Mouse (Mus musculus): ENCODE results near the gene Pole4.
"Not testable (repeated sequence)": the region's sequence is repeated elsewhere in the genome, so short reads cannot be mapped to it uniquely, and the experiment has no call there.

The Pole4 gene

DNA sequence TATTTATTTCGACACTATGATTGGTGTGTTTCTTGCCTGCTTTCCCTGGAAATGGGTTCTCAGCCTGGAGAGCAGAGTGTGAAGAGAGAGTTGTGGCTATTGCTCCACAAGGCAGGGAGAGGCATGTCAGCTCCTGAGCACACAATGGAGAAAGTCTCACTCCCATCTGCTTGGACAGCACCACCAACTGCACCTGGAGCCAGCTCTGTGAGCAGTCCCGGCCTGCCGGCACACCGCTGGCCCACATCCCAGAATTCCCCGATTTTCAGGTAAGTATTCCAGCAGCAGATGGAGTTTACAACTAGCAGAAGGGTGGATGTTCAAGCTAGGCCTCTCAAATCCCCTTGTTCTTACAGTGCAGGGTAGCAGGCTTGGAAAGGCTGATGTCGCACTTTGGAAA is 10.1 kb upstream of the Pole4 start:
- no peak for DNase-seq (ENCODE audit: low spot score in 2 of 2)

DNA sequence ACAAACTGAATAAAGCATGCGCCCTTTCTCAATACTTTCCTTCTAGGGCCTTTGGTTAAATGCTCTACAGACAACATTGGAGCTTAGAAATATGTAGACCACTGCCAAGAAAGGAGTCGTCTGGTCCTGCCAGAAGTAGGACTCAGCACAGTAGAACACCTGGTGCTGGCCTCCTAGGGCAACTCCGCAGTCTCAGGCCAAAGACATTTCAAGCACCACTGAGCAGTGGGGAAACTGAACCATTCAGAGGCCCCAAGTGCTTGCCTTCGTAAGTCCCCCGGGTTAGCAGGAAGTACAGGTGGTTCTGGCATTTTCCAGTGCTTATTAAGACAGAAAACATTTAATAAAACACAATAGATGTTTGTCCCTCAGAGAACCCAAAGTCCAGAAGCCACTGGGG is 9.7 kb upstream of the Pole4 start:
- DNase-seq (ENCODE audit: low spot score in 2 of 2) = no peak

DNA sequence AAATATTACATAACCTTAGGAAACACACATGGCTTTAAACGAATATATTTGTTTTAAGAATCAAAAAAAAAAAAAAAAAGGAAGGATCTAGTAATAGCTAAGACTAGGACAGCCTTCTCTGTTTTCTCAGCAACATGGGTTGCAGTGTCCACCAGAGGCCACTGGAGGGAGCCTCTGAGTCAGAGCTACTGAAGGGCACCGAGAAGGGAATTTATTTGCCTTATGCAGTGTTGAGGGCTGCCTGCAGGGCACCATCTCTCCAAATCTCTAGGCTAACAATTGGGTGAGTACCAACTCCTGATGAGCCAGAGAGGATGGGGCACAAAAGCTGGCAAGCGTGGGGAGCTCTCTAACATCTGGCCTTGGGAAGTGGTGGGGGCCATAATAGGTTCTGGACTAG is 9.1 kb upstream of the Pole4 start:
- DNase-seq (ENCODE audit: low spot score in 2 of 2) = peak; percentile 44 to 79

- DNase-seq (ENCODE audit: low spot score in 2 of 2) = no peak
These were observed 2.6 kb upstream of the Pole4 start for GRCm38 (mm10) chr6:82707742-82708141.

DNA sequence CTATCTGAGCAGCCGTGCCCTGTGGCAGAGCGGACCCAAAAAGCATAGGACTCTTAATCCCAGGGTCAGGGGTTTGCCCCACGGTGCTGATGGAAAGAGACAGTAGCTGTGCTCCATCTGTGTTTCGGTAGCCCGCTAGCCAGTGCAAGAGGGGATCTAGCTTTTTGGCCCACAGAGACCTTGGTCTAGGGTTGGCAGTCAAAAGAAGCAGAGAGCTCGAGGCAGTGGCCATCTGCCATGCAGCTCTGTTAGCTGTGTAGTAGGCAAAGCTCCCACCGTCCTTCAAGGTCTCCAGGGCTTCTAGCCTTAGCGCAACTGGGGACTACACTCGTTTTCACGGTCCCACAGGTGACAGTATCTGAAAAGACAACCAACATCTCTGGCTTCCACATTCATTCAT is 2.1 kb upstream of the Pole4 start:
- DNase-seq (ENCODE audit: low spot score in 2 of 2) = no peak

DNA sequence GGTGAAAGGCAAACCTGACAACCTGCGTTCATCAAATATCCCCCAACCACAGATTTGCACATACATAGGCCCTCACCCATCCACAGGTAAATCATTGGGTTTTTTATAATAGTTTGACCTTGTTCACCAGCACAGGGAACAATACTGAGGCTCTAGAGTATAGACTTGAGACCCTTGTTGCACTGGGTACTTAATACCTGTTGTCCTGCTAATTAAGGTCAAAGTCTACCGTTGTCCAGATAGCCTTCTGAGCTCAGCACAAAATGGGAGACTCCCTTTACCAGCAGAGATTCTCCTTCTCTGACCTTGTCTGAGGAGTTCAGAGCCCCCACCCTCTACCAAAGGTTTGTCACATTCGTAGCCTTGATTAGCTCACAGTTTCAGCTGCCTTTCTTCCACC is 1.5 kb downstream of the Pole4 start:
- no peak for DNase-seq (ENCODE audit: low spot score in 2 of 2)

GRCm38 (mm10) chr6:82702593-82703017 is 2.6 kb downstream of the Pole4 start:
- peak; percentile 77 to 92 for DNase-seq (ENCODE audit: low spot score in 2 of 2)

- no peak for DNase-seq (ENCODE audit: low spot score in 2 of 2)
These were observed 3.9 kb downstream of the Pole4 start for GRCm38 (mm10) chr6:82701296-82701695.

DNA sequence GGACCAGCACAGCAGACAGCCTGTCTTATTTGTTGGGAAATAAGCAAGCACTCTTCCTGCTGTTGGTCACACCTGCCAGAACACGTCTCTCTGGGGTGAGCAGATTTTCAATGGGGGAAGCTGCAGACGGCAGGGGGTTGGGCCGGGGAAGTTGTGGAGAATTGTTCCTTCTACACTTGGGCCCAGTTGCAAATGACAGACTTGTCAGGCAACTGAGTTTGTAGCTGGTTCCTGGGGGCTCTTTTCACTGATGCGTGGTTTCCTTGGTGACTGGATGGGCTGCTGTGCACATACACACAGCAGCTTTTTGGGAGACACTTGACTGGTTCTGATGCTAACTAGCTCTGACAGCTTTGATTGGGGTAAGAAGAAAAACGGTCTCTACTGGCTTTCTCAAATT is 5.3 kb downstream of the Pole4 start:
- no peak for DNase-seq (ENCODE audit: low spot score in 2 of 2)

DNA sequence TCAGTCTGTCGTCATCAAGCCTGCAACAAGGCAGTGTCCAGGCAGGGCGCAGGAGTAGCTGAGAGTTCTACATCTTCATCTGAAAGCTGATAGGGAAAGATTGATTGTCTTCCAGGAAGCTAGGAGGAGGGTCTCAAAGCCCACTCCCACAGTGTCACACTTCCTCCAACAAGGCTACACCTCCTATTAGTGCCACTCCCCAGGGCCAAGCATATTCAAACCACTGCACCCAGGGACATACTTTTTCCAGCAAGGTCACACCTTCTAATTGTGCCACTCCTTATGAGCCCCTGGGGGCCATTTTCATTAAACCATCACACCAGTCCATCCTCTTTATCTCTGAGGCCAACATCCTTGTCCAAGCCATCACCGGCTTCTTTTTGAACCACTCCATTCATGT is 8.4 kb downstream of the Pole4 start:
- DNase-seq (ENCODE audit: low spot score in 2 of 2) = no peak

GRCm38 (mm10) chr6:82694668-82695067 is 10.5 kb downstream of the Pole4 start:
- no peak for DNase-seq (ENCODE audit: low spot score in 2 of 2)

GRCm38 (mm10) chr6:82689474-82689873 is 15.7 kb downstream of the Pole4 start:
- DNase-seq (ENCODE audit: low spot score in 2 of 2) = no peak

GRCm38 (mm10) chr6:82688586-82688985 is 16.6 kb downstream of the Pole4 start:
- DNase-seq (ENCODE audit: low spot score in 2 of 2) = not testable (repeated sequence)

GRCm38 (mm10) chr6:82684136-82684535 is 21.0 kb downstream of the Pole4 start:
- no peak for DNase-seq (ENCODE audit: low spot score in 2 of 2)

DNA sequence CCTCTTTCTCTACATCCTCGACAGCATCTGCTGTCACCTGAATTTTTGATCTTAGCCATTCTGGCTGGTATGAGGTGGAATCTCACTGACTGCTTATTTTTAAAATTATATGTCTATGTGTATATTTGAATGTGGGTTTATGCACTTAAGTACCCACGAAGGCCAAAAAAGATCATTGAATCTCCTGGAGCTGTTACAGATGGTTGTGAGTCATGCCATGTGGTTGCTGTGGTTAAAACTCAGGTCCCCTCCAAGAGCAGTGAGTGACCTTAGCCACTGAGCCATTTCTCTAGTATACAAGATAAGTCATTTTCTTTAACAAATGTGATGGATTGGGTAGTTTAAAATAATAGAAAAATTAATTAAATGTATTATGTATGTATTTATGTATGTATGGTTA is 25.9 kb downstream of the Pole4 start:
- DNase-seq (ENCODE audit: low spot score in 2 of 2) = not testable (repeated sequence)

DNA sequence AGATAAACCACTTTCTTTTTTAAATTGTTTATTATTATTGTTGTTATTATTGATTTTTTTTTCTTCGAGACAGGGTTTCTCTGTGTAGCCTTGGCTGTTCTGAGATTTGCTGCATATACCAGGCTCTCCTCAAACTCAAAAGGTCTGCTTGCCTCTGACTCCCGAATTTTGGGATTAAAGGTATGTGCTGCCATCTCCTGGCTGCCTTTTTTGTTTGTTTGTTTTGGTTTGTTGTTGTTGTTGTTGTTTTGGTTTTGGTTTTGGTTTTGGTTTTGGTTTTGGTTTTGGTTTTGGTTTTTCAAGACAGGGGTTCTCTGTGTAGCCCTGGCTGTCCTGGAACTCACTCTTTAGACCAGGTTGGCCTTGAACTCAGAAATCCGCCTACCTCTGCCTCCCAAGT is 27.5 kb downstream of the Pole4 start:
- not testable (repeated sequence) for DNase-seq (ENCODE audit: low spot score in 2 of 2)

- no peak for DNase-seq (ENCODE audit: low spot score in 2 of 2)
These were observed 38.7 kb downstream of the Pole4 start for GRCm38 (mm10) chr6:82666480-82666879.

DNA sequence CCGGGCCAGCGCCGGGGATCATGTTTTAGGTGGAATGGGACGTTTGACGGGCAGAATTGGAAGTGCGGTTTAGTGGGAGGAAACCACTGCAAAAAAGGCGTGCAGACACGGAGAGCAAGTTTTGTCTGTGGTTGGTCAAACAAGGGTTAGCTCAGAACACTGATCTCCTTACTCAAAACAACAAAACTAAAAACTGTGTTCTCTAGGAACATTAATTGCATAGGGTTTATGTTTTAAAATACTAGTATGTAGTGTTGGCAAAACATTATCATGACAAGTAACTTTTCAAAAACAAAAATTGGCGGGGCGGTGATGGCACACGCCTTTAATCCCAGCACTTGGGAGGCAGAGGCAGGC is 52.0 kb downstream of the Pole4 start:
- DNase-seq (ENCODE audit: low spot score in 2 of 2) = no peak

- DNase-seq (ENCODE audit: low spot score in 2 of 2) = peak; percentile 98
These were observed 52.5 kb downstream of the Pole4 start for GRCm38 (mm10) chr6:82652521-82653168.

DNA sequence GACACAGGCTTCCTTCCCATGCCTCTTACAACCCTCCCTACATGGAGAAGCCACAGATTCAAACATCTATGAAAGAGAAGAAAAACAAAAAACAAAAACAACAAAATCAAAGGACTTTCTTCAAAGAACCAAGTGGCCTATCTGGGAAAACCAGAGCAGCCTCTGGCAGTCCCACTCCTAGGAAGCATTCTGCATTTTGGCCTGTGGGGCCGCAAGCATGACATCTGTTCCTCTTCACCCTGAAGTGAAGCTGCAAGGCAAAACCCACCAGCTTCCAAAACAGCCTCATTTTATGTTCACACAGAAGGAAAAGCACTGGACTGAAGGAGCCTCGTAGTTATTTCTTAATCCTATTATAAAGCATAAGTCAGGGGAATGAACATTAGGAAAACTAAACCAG is 56.1 kb downstream of the Pole4 start:
- DNase-seq (ENCODE audit: low spot score in 2 of 2) = no peak

GRCm38 (mm10) chr6:82647940-82648655 is 57.1 kb downstream of the Pole4 start:
- DNase-seq (ENCODE audit: low spot score in 2 of 2) = no peak

DNA sequence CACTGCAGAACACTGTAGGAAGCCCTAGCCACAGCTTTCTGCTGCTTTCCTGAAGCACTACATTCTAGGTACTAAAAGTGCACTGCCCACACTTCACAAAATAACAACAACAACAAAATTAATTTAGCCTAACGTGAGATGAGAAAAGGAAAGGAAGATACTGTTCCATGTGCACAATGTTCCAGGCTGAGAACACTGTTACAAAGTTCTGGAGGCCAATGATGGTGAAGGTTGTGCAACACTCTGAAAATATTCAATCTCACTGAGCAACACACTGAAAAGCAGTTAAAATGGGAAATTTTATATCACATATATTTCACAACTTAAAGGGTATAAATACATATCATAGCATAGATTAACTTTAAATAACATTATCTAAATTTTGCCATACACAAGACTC is 58.2 kb downstream of the Pole4 start:
- no peak for DNase-seq (ENCODE audit: low spot score in 2 of 2)

DNA sequence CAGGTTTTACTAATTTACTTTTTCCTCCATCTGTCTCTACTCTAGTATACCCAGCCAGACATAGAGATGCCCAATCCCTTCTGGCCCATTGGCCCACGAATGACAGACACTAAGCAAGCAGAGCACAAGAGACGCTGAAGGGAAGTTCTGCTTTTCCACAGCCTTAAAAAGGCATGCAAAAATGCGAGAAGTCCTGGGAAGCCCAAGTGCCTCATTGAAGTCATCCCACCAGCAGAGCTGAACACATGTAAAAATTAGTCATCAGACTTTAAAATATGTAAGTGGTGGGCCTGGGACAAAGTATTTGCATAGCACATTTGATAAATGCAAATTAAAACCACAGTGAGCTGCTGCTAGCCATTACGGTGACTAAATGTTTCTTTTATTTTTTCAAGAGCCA is 65.1 kb downstream of the Pole4 start:
- no peak for DNase-seq (ENCODE audit: low spot score in 2 of 2)

DNA sequence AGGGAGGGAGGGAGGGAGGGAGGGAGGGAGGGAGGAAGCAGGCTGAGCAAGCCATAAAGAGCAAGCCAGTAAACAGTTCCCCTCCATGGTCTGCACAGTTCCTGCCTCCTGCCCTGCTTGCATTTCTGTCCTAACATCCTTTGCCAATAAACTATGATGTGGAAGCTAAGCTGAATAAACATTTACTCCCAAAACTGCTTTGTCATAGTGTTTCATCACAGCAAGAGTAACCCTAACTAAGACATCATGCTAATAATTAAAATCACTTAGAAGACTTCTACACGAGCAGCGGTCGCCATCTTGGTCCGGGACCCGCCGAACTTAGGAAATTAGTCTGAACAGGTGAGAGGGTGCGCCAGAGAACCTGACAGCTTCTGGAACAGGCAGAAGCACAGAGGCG is 79.8 kb downstream of the Pole4 start:
- not testable (repeated sequence) for DNase-seq (ENCODE audit: low spot score in 2 of 2)

Data from spleen, postnatal 10 days (tissue).